Mouse (Mus musculus) left cerebral cortex, adult 9 months (tissue): ENCODE measurements around the gene Dip2a.
A peak's percentile ranks its signal among the peaks of the same experiment; 100 is the strongest.

ENCODE experiments used
- DNase-seq, 2 experiments: peaks; one replicate each; pipeline ENCODE4 v3.0.0; 2022; ENCODE audit warnings: low spot score in 2 of 2

Gene Dip2a

DNA sequence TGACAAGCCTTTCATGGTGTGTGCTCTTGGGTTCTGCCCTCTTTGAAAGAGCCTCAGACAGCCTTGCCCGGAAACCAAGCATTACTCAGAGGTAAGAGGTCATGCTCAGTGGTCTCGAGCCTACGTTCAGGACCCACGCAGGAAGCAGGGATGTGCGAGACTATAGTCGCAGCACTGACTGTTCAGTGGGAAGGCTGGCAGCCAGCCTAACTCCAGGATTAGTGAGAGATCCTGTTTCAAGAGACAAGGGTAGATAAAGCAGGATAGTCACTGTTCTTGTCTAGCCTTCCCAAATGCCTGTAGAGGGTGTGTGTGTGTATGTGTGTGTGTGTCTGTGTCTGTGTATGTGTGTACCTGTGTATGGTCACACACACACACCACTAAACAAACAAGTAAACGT, 28.9 kb downstream of the Dip2a start:
- peak in 1 of 2 experiments; percentile 58 for DNase-seq

DNA sequence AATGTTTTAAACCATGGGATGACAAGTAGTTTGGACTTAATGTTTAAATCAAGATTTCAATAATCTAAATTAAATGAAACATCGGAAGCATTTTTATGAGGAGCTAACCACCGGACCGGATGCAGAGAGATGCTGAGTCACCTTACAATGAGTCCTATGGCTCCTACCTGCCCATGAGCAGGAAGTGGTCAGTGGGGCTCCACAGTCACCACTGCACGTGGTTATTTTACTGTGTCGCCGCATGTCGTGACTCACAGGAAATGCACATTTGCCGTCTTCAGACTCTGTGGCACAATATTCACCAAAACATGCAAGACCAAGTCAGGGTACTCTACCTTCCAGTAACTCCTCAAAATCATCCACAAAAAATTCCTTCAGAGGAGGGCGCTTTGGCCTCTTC, 38.4 kb downstream of the Dip2a start:
- no peak for DNase-seq

DNA sequence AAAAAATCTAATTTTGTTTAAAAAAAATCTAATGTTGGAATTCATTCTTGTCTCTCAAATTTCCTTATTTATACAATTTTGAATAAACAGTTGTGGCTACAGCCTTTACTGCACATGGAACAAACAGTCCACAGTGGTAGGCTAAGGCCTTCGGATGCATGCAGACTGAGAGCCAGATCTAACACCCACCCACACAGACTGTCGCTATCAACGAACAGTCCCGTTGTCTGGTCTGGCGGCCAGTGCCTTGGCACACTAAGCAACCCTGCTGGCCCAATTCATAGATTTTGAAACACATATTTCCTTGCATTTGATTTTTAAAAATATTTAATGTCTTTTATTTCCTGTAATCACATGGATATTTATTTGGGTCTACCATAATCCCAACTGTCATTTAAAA, 45.0 kb downstream of the Dip2a start:
- no peak for DNase-seq

DNA sequence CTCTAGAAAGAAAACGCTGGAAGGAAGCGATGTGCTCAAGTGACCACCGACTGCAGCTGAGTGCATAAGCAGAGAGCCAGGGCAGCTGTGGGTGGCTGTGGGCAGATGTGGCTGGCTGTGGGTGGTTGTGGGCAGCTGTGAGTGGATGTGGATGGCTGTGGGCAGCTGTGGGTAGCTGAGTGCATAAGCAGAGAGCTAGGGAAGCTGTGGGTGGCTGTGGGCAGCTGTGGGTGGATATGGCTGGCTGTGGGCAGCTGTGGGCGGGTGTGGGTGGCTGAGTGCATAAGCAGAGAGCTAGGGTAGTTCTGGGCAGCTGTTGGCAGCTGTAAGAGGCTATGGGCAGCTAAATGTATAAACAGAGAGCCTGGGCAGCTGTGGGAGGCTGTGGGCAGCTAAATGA, 51.9 kb downstream of the Dip2a start:
- no peak for DNase-seq

DNA sequence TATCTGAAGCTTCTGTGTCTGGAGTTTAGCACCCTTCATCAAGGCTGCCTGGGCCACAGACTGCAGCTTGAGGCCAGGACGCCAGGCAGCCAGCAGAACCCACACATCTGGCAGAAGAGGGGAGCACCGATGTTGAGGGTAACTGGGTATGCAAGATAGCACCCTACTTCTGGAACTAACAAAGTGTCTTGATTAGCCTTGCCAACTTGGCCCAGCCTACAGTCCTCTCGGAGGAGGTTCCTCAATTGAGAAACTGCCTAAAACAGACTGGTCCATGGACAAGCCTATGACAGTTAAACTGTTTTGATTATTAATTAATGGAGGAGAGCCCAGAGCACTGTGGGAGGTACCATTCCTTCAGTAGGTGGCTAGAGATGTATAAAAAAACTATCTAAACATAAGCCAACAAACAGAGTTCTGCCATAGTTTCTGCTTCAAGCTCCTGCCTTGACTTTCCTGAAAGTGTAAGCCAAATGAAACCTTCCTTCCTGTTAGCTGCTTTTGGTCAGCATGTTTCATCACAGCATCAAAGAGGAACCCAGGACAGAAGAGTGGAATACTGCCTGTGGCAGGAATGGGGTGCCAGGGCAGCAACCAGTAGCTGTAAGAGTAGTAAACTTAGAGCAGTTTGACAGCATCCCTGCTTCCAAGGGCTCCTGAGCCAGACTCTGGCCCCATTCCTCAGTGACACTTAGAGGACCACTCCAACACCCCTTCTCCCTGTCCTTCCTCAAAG, 55.0 kb downstream of the Dip2a start:
- DNase-seq, result no peak

DNA sequence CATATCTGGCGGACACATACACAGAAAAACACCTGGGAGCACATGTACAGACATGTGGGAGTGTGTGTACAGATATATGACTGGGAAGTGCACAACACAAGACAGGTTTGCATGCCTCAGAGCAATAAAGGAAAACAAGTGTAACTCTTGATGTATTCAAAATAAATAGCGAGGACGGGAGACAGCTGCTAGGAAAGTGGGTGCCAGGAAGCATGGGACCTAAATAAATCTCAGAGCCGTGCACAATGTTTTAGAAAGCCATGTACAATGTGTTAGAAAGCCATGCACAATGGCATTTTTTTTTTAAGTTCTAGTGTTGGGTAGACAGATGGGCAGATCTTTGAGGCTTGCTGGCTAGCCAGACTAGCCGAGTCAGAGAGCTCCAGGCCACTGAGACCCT, 56.0 kb downstream of the Dip2a start:
- no peak for DNase-seq

DNA sequence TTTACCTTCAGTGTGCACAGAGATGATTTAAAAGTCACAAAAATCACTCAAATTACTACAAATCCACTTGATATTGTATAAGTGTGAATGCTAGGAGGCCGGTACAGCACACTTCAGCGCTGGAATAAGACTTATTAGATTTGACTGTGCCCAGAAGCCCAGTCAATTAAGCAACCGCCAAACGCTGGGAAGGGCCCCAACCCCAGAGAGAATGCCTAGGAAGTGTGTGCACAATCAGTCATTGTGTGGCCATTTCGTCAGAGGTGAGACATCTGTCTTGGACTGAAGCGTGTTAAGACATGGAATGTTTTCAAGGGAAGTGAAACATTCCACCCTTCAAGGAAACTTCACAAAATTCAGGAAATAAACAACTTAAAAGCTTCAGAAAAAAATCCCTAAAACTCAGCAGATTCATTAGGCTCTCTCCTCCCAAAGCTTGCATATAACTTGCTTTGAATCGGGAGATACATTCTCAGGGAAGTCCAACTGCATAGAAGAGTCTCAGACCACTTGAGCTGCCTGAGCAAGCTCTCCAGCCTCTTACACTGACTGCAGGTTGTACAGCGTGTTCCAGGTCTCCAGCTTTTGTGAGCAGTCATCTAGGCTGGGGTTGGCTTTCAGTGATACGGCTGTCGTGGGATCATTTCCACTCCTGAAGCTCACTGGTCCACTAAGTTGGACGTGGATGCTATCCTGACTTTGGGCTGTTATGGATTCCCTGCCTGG, 56.7 kb downstream of the Dip2a start:
- no peak for DNase-seq

DNA sequence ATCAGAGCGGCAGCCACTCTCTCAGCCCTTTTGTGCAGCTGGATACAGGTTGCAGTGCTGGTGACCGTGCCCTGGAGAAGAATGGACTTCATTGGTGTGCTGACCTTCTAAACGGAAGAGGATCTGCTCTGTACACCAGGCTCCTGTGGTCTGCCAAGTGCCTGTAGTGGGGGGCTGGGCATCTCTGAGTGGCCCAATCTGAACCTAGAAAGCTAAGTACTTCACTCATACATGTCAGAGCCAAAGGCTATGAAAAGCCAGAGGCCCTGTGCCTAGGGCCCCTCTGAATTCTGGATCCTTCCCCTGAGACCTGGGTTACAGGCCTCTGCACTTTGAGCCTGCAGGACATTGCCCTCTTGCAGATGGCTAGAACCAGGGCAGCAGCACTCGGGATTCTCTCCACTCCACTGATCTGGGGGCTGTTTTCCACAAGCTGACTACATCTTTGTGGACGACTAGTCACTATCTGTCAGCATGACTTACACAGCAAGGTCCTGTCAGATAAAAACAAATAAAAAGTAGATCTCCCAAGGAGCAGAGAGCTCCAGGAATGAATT, 66.5 kb downstream of the Dip2a start:
- DNase-seq, result no peak

DNA sequence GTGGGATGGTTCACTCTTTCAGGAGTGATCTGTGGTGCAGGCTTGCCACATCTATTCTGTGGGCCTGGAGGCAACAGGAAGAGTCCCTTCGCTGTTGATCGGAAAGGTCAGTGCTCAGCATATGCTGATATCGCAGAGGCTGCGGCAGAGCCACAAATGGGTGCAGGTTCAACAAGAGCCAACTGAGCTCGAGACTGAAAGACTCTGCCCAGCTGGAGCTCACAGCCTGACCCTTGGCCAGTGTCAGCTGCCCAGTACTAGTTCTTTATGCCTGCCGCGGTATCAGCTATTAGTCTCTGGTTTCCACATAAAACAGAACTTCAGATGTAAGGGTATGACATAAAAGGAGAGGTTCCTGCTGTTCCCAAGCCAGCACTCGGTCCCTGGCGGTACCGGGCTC, 69.8 kb downstream of the Dip2a start:
- no peak for DNase-seq

DNA sequence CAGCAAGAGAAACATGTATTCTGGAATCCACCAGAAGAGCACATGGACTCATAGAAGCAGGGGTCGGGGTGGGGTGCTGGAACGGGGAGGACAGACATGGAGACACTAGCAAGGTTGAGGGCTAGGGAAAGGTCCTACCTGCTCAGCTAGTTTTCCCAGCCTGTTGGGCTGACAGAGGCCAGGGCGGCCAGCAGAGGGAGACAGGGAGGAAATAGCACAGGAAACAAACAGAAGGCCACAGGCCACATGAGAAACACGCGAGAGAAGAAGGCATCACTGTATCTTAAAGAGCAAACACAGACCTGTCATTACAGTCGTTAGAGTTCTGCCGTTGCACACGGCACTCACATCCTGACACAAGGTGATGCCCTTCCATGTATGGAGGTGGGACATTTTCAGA, 73.9 kb downstream of the Dip2a start:
- DNase-seq, result no peak

DNA sequence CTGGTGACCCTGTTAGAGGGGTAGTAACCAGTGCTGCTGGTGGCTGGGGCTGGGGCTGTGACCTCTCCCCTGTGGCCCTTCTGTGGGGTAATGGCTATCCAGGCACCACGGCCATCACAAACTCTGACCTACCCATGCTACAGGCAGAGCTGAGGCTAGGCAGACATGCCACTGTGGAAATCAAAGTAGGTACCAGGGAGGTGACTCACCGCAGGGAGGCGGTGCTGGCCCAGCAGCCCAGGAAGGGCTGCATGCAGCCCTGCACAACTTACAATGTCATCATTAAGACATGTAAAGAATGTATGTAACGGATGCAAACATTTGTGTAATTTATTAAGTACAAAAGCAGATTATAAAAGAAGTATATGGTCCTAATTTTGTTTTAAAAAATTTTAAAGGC, 82.7 kb downstream of the Dip2a start:
- no peak for DNase-seq

DNA sequence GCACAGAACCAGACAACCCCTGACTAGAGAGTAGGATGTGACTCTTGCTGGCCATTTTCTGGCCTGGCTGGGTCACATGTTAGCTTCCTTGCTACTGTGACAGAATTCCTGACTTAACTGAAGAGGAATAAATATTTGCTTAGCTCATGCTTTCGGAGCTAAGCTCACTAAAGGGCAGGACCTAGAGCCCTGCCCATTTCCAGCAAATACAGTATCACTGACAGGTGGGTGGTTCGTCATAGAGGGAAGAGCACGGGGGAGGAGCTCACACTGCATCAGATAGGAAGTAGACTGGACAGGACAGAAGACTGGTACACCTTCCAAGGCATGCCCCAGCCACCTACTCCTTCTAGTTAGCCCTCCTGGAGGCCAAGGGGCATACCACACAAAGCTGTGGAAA, 83.6 kb downstream of the Dip2a start:
- no peak for DNase-seq

DNA sequence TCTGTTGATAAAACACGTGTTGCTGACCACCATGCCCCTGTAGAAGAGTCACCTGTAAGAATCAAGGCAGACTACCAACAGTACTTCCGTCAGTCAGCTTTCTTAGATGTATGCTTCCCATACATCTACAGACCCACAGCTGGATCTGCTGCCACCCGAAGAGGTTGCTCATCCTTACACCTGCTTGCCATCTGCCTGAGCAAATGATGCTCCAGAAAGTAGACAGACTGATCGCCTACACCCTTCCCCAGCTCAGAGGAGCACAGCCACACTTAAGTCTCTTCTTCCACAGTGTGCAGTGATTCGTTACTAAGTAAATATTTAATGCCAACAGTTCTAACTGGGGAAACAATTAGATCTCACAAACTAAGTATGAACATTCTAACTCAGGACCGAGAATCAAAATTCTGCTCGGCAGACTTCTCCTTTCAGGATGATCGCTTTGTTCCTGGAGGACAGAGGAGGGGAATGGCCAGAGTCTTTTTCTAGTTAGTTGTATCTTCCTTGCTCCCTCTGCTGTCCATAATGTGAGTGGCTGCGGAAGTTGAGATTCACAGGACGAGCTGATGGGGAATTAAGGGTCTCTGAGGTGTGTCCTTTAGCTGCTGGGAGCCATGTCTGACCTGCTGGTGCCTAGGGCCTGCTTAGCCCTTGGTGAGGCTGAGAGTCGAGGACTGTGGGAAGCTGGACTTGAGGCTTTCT, 84.6 kb downstream of the Dip2a start:
- DNase-seq, result peak in 1 of 2 experiments; percentile 50

DNA sequence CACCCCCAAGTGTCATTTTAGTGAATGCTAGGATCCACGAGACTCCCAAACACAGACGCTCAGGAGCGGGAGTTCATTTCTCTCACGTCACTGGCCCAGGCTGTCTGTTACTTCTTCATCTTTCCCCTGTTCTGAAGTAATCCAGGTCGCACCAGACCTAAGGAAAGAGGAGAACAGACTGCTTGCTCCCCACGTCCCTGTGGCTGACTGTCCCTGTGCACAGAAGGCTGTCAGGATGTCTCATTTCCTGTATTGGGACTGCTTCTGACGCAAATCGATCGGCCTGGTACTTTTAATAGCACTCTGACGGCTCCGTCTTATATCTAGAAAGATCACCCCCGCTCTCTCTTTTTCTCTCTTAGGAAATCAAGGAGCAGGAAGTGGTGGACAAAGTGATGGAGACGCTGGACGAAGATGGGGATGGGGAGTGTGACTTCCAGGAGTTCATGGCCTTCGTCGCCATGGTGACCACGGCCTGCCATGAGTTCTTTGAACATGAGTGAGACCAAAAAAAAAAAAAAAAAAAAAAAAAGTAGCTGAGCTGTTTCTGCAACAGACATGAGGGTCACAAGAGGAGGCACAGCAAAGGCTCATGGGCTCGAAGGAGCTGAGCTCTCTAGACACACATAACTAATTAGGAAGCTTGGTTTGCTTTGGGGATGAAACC, 85.4 kb downstream of the Dip2a start:
- DNase-seq, result no peak

DNA sequence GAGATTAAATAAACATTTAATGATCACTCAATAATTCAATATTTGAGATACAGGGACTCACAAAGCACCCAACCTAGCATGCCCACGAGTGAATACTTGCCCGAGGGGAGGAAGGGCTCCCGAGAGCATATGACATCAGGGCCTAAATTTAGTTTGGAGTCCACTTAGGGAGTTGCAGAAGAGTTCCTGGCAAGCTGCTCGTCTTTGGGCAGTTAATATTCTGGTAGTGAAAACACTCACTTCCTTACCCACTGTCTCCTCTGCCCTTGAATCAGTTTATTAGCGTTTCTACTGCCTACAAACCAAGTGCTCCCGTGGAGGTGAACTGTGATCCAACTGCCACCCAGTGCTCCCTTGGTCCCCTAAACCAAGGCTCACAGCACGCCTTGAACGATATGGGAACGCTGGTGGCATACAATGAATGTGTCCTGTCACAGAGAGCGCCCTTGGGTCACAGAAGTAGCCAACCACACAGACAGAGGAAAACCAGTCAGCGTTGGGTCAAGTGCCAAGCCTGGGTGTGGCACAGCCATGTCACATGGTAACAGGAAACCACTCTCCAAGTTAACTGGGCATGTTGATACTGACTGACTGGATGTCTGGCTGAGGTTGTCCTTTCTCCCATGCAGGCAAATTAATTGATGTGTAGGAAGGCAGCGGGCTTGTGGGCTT, 87.2 kb downstream of the Dip2a start:
- peak in 1 of 2 experiments; percentile 55 for DNase-seq

DNA sequence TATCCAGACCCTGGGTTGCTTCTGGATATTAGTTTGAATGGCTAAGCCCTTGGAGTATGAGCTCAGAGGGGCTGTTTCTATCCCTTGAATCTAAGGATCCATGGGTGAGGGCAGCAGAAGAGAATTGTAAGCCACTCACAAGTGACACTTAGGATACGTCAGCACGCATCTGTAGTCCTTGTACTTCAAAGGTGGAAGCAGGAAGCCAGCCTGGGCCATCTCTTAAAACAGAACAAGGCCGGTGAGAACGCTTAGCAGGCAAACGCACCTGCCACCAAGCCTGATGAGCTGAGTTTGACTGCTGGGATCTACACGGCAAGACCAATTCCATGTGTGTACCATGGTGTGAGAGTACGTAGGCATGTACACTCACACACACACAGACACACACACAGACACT, 87.9 kb downstream of the Dip2a start:
- DNase-seq, result no peak

DNA sequence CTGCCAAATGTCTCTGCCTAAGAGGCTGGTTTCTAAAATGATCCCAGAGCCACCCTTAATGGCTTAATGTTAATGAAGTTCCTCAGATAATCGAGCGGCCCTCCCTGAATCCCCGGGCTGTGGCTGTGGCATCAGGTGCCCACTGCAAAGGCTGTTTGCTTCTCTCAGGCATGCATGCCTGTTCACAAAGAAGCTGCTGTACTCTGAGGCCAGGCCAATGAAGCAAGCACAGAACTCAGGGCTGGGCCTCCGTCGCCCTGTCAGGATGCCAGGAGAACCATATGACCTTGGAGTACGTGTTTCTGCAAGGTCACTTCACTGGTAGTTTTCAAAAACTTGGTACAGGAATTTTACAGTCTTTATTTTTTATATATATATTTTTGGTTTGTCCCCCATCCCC, 89.5 kb downstream of the Dip2a start:
- DNase-seq, result no peak

DNA sequence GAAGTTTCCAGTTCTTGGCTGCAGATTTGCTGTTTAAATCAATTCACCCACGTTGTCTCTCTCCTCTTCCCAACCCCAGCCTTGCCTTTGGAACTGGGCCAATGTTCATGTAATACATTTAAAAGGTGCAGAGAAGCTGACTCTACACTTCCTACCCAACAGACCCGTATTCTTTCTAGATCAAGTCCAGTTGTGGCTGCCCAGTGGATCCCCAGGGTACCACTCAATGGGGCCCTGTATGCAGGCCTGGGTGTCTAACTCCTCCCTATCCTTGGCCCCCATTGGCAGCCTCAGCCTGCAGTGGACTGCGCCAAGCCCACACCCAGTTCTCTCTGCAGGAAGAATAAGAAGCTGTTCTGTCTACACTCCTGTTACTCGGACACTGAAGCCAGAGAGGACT, 91.6 kb downstream of the Dip2a start, which contains the start of gene S100b:
Gene S100b, plus strand, starts transcription at position 318 of the 400 bp plus-strand sequence.
- DNase-seq, result peak; percentile 52 to 58

DNA sequence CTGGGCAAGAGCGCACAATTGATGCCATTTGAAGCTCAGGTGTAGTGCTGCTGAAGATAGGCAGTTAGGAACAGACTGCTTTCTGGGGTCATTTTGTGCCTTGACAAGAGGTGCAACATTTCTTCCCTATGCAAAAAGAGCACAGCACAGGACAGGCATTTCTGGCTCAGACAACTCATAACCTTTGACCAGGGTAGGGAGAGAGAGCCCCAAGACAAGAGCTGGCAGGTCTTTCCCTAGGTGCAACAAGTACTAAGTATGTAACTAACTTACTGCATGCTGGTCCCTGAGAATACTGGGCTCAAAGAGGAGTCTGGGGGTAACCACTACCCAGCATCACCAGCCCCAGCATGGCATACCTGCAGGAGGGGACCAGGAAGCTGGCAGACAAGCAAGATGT, 92.0 kb downstream of the Dip2a start:
- DNase-seq, result no peak

DNA sequence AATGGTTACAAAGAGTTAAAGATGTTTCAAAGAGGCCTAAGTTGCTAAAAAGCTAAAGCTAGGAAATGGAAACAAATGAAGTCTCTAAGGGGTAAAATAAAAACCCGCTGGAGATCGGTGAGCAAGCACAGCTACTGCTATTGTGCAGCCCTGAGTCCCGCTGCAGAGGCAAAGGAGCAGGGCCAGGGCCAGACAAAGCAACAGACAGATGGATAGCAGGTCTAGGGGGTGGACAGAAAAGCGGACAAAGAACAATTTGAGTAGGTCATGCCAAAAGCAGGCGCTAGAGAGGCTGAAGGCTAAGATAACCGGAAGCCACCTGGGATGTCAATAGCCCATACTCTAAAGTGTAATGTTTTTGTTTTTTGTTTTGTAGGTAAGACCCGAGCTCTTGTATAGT, 94.2 kb downstream of the Dip2a start:
- no peak for DNase-seq

DNA sequence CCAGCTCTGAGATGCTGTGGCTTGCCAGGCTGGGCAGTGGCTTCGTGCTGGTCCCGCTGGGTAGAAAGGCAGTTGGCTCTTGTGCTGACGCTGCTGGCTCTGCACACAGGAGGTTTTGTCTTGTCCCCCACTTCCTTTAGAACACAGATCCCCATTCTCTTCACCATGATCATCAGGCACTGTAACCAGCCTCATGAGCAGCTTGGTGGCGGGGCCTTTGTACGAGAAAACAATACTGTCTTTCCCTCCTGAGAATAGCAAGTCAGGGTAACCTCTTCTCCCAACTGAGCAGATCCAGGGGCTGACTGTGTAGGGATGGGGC, 96.5 kb downstream of the Dip2a start:
- DNase-seq, result peak in 1 of 2 experiments; percentile 33
